Mouse (Mus musculus): Measurements from ENCODE around the gene Acmsd. TPM values are rescaled to one million over a fixed set of nuclear protein-coding genes. Genes with fewer than 3 reads are reported as not detected.
A peak's percentile ranks its signal among the peaks of the same experiment; 100 is the strongest.
"Not testable (repeated sequence)": the region's sequence is repeated elsewhere in the genome, so short reads cannot be mapped to it uniquely, and the experiment has no call there.

Acmsd gene
- total RNA-seq (2021) = under 1 TPM; 0.31 to 0.59 TPM

GRCm38 (mm10) chr1:127729096-127729495, at the start of gene Acmsd:
TSS of gene Acmsd (plus strand) at chr1:127729413.
- peak; percentile 13 for DNase-seq

- peak; percentile 32 for DNase-seq
Measured at GRCm38 (mm10) chr1:127679498-127680133, 49.6 kb upstream of the Acmsd start, which contains the start of gene Tmem163. TSS of gene Tmem163 (minus strand) at chr1:127679548.

- no peak for DNase-seq
Measured at GRCm38 (mm10) chr1:127696533-127696932, 32.7 kb upstream of the Acmsd start.

GRCm38 (mm10) chr1:127702187-127702586, 27.0 kb upstream of the Acmsd start:
- DNase-seq = no peak

DNA sequence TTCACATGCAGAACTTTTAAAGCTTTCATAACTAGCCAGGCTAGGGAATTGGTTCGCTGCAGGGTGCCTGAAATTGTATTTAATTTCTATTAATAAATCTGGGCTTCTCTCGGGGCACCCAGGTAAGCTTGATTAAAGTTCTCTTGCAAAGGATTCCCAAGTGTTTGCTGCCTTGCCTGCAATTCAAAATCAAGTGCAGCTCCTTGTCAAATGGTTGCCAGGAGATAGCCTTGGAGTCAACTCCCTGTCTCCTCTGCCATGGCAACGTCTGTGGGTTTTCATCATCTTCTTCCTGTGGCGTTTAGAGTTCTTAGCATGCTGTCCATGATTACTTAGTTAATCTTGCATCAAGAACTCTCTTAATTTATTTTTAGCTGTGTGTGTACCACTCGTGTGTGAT, 22.9 kb upstream of the Acmsd start:
- DNase-seq = no peak

DNA sequence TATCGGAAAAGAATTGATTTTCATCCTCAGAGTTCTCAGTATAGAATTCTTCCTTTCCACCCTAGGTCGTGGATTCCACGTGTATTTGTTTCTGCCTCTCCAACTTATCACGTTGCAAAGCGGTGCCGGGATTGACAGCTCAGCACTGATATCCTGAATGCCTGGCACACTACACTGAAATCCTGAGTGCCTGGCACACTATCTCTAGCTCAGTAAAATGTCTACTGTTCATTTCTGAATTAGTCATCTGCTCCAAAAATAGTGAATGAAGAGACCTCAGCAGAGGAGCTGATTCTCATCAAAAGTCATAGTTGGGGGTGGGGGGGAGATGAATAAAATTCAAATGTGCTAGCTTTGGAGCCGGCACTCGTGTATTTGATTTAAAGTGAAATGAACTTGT, 12.8 kb upstream of the Acmsd start:
- peak; percentile 42 for DNase-seq

- no peak for DNase-seq
Measured at GRCm38 (mm10) chr1:127718290-127718689, 10.9 kb upstream of the Acmsd start.

DNA sequence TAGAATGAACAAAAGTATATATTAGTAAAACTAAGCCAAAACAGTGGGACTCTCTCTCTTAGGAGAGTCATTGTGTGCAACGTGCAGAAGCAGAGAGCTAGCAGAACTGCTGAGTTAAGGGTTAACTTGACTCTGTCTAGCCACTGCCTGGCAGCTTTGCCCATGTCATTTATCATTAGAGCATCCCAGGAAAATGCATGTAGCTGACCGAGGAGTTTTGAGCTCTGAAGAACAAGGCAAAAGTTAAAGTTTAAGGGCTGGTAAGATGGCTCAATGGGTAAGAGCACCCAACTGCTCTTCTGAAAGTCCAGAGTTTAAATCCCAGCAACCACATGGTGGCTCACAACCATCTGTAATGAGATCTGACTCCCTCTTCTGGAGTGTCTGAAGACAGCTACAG, 5.6 kb upstream of the Acmsd start:
- no peak for DNase-seq

GRCm38 (mm10) chr1:127731086-127731485, 1.9 kb downstream of the Acmsd start:
- no peak for DNase-seq

- no peak for DNase-seq
Measured at GRCm38 (mm10) chr1:127732435-127732834, 3.2 kb downstream of the Acmsd start.

DNA sequence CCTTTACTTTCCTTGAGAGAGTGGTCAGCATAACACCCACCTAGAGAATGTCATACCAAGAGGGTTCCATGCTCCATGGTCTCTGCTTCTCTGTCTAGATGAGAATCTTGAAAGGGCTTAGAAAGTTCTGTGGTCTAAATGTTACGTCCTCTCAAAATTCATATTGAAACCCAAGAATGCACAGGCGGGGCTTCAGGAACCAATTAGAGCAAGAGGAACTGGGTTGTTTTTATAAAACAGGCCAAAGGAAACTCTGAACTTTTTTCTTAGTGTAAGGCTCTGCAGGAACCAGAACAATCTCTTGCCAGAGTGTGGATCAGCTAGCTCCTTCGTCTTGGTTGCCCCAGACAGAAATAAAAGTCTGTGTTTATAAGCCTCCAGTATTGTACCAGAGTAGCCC, 3.6 kb downstream of the Acmsd start:
- no peak for DNase-seq

GRCm38 (mm10) chr1:127735356-127735755, 6.1 kb downstream of the Acmsd start:
- no peak for DNase-seq

DNA sequence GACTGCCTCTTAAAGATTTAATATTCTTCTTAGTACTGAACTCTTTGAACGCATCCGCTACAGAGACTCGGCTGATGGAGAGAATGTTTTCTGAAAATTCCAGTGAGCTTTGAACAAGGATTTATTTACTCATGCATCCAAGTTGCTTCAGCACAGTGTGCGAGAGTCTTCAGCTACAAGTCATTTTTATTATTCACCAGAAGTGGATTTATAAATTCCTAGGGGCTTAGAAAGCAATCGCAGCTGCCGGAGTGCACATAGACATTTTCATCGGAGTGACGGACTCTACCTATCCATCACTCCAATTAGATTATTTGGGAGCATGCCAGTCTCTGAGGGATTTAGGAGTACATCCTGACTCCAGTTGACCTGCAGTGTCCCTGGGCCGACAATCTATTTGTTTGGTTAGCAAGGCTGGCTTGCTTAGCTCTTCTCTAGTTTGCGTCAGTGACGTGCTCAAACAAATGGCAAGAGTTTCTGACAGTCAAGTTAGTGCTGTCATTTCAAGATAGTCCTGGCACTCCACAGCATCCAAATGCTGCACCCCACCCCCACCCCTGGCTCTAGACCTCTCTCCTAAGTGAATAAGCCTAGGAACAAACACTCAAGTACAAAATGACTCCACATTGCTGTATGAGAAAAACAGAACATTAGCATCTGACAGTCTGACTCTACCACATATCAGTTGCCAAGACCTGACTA, 21.3 kb downstream of the Acmsd start:
- DNase-seq = no peak

GRCm38 (mm10) chr1:127755806-127756205, 26.6 kb downstream of the Acmsd start:
- no peak for DNase-seq

- no peak for DNase-seq
Measured at GRCm38 (mm10) chr1:127756331-127757163, 27.3 kb downstream of the Acmsd start.

- not testable (repeated sequence) for DNase-seq
Measured at GRCm38 (mm10) chr1:127757164-127757545, 27.9 kb downstream of the Acmsd start.

DNA sequence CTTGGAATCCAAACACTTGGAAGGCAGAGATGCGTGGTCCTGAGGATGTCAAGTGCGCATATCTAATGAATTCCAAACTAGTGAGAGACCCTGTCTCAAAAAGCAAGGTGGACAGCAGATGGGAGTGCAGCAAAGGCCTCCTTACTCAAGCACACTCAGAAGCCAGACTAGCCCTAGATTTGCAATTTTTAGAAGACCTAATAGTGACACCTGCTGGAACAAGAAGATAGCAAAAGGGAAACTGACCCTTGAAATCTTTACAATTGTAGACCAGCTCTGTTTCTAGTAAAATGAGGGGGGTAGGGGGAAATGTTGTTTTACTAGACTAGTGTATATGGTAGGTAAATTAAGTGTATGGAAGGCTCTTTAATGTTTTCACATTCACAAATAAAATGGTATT, 36.3 kb downstream of the Acmsd start:
- no peak for DNase-seq

DNA sequence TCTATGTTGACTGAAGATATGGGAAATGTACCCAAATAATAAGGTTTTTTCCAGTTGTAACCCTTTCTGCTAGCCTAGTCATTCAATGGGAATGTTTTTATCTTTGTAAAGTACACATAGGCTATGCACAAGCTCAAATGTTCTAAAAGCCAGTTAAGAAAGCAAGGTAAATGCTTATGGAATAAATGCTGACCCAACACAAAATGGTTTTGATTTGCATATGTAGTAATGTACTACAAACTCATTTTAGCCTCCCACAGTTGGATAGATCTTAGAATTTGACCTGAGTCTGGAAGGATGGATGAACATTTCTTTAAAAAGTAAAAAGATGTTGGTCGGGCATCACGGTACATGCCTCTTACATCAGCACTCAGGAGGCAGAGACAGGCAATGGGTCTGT, 37.5 kb downstream of the Acmsd start:
- no peak for DNase-seq

- peak; percentile 20 for DNase-seq
Measured at GRCm38 (mm10) chr1:127773198-127773802, 44.1 kb downstream of the Acmsd start.

DNA sequence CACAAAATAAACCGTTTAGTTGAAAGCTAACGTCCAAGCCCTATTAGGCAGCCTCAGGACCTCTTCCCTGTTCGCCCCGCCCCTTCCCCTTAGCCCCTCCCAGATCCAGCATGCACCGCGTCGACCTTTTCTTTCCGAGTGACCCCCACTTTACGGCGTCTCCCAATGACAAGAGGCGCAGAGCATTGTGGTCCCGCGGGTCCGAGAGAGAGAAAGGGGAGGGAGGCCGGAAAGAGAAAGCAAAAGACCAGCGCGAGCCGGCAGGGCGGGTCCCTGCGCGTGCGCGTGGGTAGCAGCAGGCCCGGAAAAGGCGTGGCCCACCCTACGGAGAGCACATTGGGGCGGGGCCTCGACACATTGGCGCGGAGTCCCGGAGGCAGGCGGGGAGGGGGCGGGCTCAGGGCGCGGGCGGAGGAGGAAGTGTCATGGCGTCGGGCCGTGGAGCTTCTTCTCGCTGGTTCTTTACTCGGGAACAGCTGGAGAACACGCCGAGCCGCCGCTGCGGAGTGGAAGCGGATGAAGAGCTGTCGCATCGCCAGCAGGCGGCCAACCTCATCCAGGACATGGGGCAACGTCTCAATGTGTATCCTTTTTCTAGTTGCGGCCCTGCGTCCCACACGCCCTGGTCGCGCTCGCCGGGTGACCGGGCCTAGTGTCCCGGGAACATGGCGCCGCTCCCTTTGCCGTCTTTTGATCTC, 44.7 kb downstream of the Acmsd start, which contains the start of gene Ccnt2:
TSS of gene Ccnt2 (plus strand) at position 362 of the 698 bp plus-strand sequence.
- peak; percentile 99 for DNase-seq

- DNase-seq = peak; percentile 63
Measured at GRCm38 (mm10) chr1:127774501-127774880, 45.3 kb downstream of the Acmsd start.

DNA sequence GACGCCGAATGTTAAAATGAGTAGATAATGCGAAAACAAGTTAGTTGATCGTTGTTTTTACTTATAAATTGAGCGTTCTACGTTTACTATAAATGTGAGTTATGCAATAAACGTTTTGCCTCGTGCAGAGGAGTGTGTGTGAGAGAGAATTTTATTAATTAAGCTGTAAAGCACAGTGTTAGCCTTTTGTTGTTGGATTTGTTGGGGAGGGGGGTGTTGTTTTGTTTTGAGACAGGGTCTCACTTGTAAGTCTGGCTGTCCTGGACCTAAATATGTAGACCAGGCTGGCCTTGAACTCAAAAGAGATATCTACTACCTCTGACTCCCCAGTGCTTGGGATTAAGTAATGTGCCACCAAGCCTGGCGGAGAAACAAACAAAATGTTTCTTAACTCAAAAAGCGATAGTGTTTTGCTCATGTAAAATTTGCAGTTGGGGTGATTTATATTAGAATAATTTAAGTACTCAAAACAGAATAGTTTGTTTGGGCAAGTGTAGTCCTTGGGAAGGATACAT, 46.0 kb downstream of the Acmsd start:
- DNase-seq = no peak
